Mouse (Mus musculus): ENCODE data around the gene Gbp3.
A peak's percentile ranks its signal among the peaks of the same experiment; 100 is the strongest.
"Not testable (repeated sequence)": the region's sequence is repeated elsewhere in the genome, so short reads cannot be mapped to it uniquely, and the experiment has no call there.

Gbp3 gene

GRCm38 (mm10) chr3:142559632-142560228 is at the start of gene Gbp3:
Gene Gbp3, plus strand, starts transcription at chr3:142560026.
- no peak for DNase-seq (ENCODE audit: low spot score)

- no peak for DNase-seq (ENCODE audit: low spot score)
Observed at GRCm38 (mm10) chr3:142528116-142528515, 31.7 kb upstream of the Gbp3 start.

- DNase-seq (ENCODE audit: low spot score): no peak
Observed at GRCm38 (mm10) chr3:142529597-142529996, 30.2 kb upstream of the Gbp3 start.

- peak; percentile 19 for DNase-seq (ENCODE audit: low spot score)
Observed at GRCm38 (mm10) chr3:142530087-142530953, 29.5 kb upstream of the Gbp3 start, which contains the start of gene Gbp7. Gene Gbp7, plus strand, starts transcription at chr3:142530342.

- DNase-seq (ENCODE audit: low spot score): no peak
Observed at GRCm38 (mm10) chr3:142531595-142531994, 28.2 kb upstream of the Gbp3 start.

- DNase-seq (ENCODE audit: low spot score): no peak
Observed at GRCm38 (mm10) chr3:142533185-142533584, 26.6 kb upstream of the Gbp3 start.

- DNase-seq (ENCODE audit: low spot score): no peak
Observed at GRCm38 (mm10) chr3:142535667-142536066, 24.2 kb upstream of the Gbp3 start.

GRCm38 (mm10) chr3:142541391-142541790 is 18.4 kb upstream of the Gbp3 start:
- no peak for DNase-seq (ENCODE audit: low spot score)

- not testable (repeated sequence) for DNase-seq (ENCODE audit: low spot score)
Observed at GRCm38 (mm10) chr3:142542776-142543175, 17.1 kb upstream of the Gbp3 start.

- no peak for DNase-seq (ENCODE audit: low spot score)
Observed at GRCm38 (mm10) chr3:142546690-142547089, 13.1 kb upstream of the Gbp3 start.

GRCm38 (mm10) chr3:142550052-142550676 is 9.7 kb upstream of the Gbp3 start:
- no peak for DNase-seq (ENCODE audit: low spot score)

GRCm38 (mm10) chr3:142554601-142555000 is 5.2 kb upstream of the Gbp3 start:
- DNase-seq (ENCODE audit: low spot score): no peak

- no peak for DNase-seq (ENCODE audit: low spot score)
Observed at GRCm38 (mm10) chr3:142555623-142556022, 4.2 kb upstream of the Gbp3 start.

GRCm38 (mm10) chr3:142560296-142560948 is 596 bp downstream of the Gbp3 start:
- peak; percentile 78 for DNase-seq (ENCODE audit: low spot score)

- DNase-seq (ENCODE audit: low spot score): no peak
Observed at GRCm38 (mm10) chr3:142561045-142561646, 1.3 kb downstream of the Gbp3 start.

- DNase-seq (ENCODE audit: low spot score): no peak
Observed at GRCm38 (mm10) chr3:142561666-142562065, 1.8 kb downstream of the Gbp3 start.

GRCm38 (mm10) chr3:142567490-142567889 is 7.7 kb downstream of the Gbp3 start:
- not testable (repeated sequence) for DNase-seq (ENCODE audit: low spot score)

- no peak for DNase-seq (ENCODE audit: low spot score)
Observed at GRCm38 (mm10) chr3:142570738-142571137, 10.9 kb downstream of the Gbp3 start.

GRCm38 (mm10) chr3:142577108-142577507 is 17.3 kb downstream of the Gbp3 start:
- no peak for DNase-seq (ENCODE audit: low spot score)

GRCm38 (mm10) chr3:142578342-142578741 is 18.5 kb downstream of the Gbp3 start:
- no peak for DNase-seq (ENCODE audit: low spot score)

- no peak for DNase-seq (ENCODE audit: low spot score)
Observed at GRCm38 (mm10) chr3:142583067-142583466, 23.2 kb downstream of the Gbp3 start.

- no peak for DNase-seq (ENCODE audit: low spot score)
Observed at GRCm38 (mm10) chr3:142587386-142587785, 27.6 kb downstream of the Gbp3 start.

Data from testis, postnatal 14 days (tissue).